Mouse (Mus musculus) neural tube, embryonic 15.5 days (tissue): ENCODE data around the gene Casp9. TPM values are rescaled to one million over a fixed set of nuclear protein-coding genes. Genes with fewer than 3 reads are reported as not detected.
A peak's percentile ranks its signal among the peaks of the same experiment; 100 is the strongest.

Source experiments
- ATAC-seq: fragments of 200-750 bp; cut with Nextera tagmentation; 2 replicates; pipeline ENCODE4 v1.8.0; 2017; ENCODE audit warnings: mild to moderate bottlenecking, moderate TSS enrichment, moderate library complexity; ENCODE audit not compliant: low FRiP score
- H3K27ac ChIP-seq: fragments of 300-500 bp; sonication (generic); replicated peaks from 2 replicates; pipeline ENCODE4 v1.5.1; 2015; ENCODE audit warnings: mild to moderate bottlenecking, inconsistent platforms
- H3K27me3 ChIP-seq: fragments of 300-500 bp; sonication (generic); replicated peaks from 2 replicates; pipeline ENCODE4 v1.6.1; 2015; ENCODE audit warnings: inconsistent platforms
- H3K36me3 ChIP-seq: fragments of 300-500 bp; sonication (generic); 2 replicates; pipeline ENCODE4 v1.6.1; 2015; ENCODE audit warnings: inconsistent platforms
- H3K4me1 ChIP-seq: fragments of 300-500 bp; sonication (generic); 2 replicates; pipeline ENCODE4 v1.6.1; 2015; ENCODE audit warnings: inconsistent platforms
- H3K4me2 ChIP-seq: fragments of 300-500 bp; sonication (generic); 2 replicates; pipeline ENCODE4 v1.6.1; 2015; ENCODE audit warnings: inconsistent platforms, mild to moderate bottlenecking, moderate library complexity
- H3K4me3 ChIP-seq: fragments of 300-500 bp; sonication (generic); replicated peaks from 2 replicates; pipeline ENCODE4 v1.5.1; 2015; ENCODE audit warnings: mild to moderate bottlenecking, inconsistent platforms
- H3K9ac ChIP-seq: fragments of 300-500 bp; sonication (generic); replicated peaks from 2 replicates; pipeline ENCODE4 v1.6.1; 2015; ENCODE audit warnings: mild to moderate bottlenecking, inconsistent platforms
- H3K9me3 ChIP-seq: fragments of 300-500 bp; sonication (generic); replicated peaks from 2 replicates; pipeline ENCODE4 v1.6.1; 2016; ENCODE audit warnings: inconsistent platforms
- WGBS: fragments of 180-500 bp; shearing (Covaris S2); methylation state at CpG from one replicate; pipeline ENCODE4 v1.1.7; 2015; ENCODE audit warnings: mixed read lengths; 5-methylcytosine and 5-hydroxymethylcytosine counted together
- polyA plus RNA-seq: library from polyadenylated mRNA; unstranded; fragments of >200 nt; fragmentation: Nextera tagmentation; extraction: Ambion mirVana; gene quantifications from 2 replicates; pipeline ENCODE4 v1.2.1, GENCODE M21; 2015

Gene Casp9
- polyA plus RNA-seq, result 19.2 and 20.1 TPM in 2 replicates

DNA sequence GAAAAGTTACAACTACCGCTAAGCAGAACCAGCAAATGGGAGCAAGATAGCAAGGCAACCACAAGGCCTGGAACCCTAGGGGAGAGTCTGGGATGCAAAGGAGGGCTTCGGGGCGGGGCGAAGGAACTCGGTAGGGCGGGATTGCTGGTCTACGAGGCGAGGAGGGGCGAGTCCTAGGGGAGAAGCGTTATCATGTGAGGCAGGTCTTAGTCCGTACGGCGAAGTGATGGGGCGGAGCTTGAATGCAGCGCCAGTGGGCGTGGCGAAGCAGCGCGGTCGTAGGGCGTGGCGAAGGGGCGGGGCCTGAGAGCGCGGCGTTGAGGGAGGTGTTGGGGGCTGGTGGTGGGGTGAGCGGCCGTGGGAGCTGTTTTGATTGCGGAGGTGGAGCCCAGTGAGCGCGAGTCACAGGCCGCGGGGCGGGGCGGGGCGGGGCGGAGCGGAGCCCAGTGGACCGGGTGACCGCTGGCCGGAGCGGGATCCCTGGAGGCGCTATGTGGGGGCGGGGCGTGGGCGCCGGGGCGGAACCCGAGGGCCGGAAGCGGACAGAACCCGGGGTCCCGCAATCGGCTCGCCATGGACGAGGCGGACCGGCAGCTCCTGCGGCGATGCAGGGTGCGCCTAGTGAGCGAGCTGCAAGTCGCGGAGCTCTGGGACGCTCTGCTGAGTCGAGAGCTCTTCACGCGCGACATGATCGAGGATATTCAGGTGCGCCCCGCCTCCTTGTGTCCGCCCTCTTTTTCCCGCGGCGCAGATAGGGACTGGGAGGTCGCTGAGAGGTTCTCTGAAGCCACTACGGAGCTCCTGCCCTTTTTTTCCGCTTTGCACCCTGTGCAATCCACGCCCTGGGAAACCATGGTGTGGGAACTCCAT is at the start of gene Casp9:
Gene Casp9 (plus strand): TSS at position 331 of the 870 bp plus-strand sequence.
- Histone ChIP-seq H3K27me3 (no peaks in the 10 kb centered on the region), H3K4me3 (peak within 1 kb of the TSS; percentile 63), H3K4me2 (peak within 1 kb of the TSS; percentile 64), H3K9me3 (no peaks in the 10 kb centered on the region), H3K4me1 (peaks cover 44% of the 10 kb centered on the region), H3K9ac (peak within 1 kb of the TSS; percentile 68), H3K36me3 (peaks cover 9% of the 10 kb centered on the region), H3K27ac (peak within 1 kb of the TSS; percentile 94)
- WGBS, result under 1% methylated on average over 70 of the region's 80 CpGs
- peak; percentile 83 for ATAC-seq

GRCm38 (mm10) chr4:141746578-141747346 is 46.6 kb upstream of the Casp9 start, which contains the start of gene Agmat:
Agmat (plus strand) TSS chr4:141746672.
- 25% methylated on average over 25 of the region's 25 CpGs for WGBS
- H3K27ac ChIP-seq, result no peak within 1 kb of the TSS

DNA sequence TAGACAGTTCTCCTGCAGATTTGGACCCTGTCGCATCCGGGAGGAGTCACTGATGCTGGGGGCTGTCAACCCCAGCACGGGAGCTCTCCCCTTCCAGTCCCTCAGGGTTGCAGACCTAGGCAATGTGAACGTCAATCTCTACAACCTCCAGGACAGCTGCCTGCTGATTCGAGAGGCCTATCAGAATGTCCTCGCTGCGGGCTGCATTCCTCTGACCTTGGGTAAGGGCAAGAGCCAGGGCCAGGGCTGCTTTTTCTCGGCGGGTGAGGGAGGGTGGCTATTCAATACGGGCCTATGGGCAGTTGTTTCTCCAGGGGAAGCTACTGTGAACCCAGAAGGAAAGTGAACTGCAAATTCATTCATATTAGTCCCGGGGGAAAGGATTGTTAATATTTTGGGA is 43.9 kb upstream of the Casp9 start:
- 0 out of 2 replicates have a peak, but pooled peaks cover 3% of the 10 kb centered on the region for H3K4me1 ChIP-seq
- H3K27ac ChIP-seq, result no peak overlapping the region
- H3K4me2 ChIP-seq, result no peak overlapping the region
- H3K4me3 ChIP-seq, result no peak overlapping the region
- 34% methylated on average over 11 of the region's 11 CpGs for WGBS
- H3K9ac ChIP-seq, result no peak overlapping the region
- no peaks in the 10 kb centered on the region for H3K9me3 ChIP-seq
- ATAC-seq, result no peak
- H3K27me3 ChIP-seq, result no peaks in the 10 kb centered on the region
- no peaks in the 10 kb centered on the region for H3K36me3 ChIP-seq

More at GRCm38 (mm10) chr4:141746578-141747346, 46.6 kb upstream of the Casp9 start, which contains the start of gene Agmat:
- Histone ChIP-seq H3K9me3 (no peaks in the 10 kb centered on the region), H3K36me3 (no peaks in the 10 kb centered on the region), H3K4me1 (0 out of 2 replicates have a peak, but pooled peaks cover 3% of the 10 kb centered on the region), H3K9ac (no peak within 1 kb of the TSS), H3K27me3 (no peaks in the 10 kb centered on the region), H3K4me3 (no peak within 1 kb of the TSS), H3K4me2 (no peak within 1 kb of the TSS)
- ATAC-seq, result no peak

- H3K9ac ChIP-seq, result no peak overlapping the region
- ATAC-seq, result no peak
- no peak overlapping the region for H3K27ac ChIP-seq
Observed at GRCm38 (mm10) chr4:141750826-141751225, 42.6 kb upstream of the Casp9 start.

GRCm38 (mm10) chr4:141751419-141752075 is 41.9 kb upstream of the Casp9 start:
- no peak for ATAC-seq
- no peaks in the 10 kb centered on the region for H3K27me3 ChIP-seq
- no peaks in the 10 kb centered on the region for H3K36me3 ChIP-seq
- H3K9me3 ChIP-seq, result no peaks in the 10 kb centered on the region
- no peak overlapping the region for H3K4me2 ChIP-seq
- WGBS, result 39% methylated on average over 4 of the region's 4 CpGs
- H3K4me1 ChIP-seq, result 0 out of 2 replicates have a peak, but pooled peaks cover 3% of the 10 kb centered on the region
- no peak overlapping the region for H3K4me3 ChIP-seq
- H3K27ac ChIP-seq, result no peak overlapping the region
- H3K9ac ChIP-seq, result no peak overlapping the region

More at GRCm38 (mm10) chr4:141750826-141751225, 42.6 kb upstream of the Casp9 start:
- no peaks in the 10 kb centered on the region for H3K27me3 ChIP-seq
- H3K9me3 ChIP-seq, result no peaks in the 10 kb centered on the region
- H3K4me3 ChIP-seq, result no peak overlapping the region
- no peaks in the 10 kb centered on the region for H3K36me3 ChIP-seq
- H3K4me2 ChIP-seq, result no peak overlapping the region
- 60% methylated on average over 3 of the region's 3 CpGs for WGBS
- H3K4me1 ChIP-seq, result 0 out of 2 replicates have a peak, but pooled peaks cover 3% of the 10 kb centered on the region

- ATAC-seq, result no peak
- Histone ChIP-seq H3K4me2 (no peak overlapping the region), H3K27me3 (no peaks in the 10 kb centered on the region), H3K9ac (no peak overlapping the region), H3K4me1 (0 out of 2 replicates have a peak, but pooled peaks cover 2% of the 10 kb centered on the region), H3K36me3 (no peaks in the 10 kb centered on the region), H3K4me3 (no peak overlapping the region), H3K27ac (no peak overlapping the region), H3K9me3 (no peaks in the 10 kb centered on the region)
- 7% methylated on average over 4 of the region's 4 CpGs for WGBS
Observed at GRCm38 (mm10) chr4:141752076-141752421, 41.4 kb upstream of the Casp9 start.

DNA sequence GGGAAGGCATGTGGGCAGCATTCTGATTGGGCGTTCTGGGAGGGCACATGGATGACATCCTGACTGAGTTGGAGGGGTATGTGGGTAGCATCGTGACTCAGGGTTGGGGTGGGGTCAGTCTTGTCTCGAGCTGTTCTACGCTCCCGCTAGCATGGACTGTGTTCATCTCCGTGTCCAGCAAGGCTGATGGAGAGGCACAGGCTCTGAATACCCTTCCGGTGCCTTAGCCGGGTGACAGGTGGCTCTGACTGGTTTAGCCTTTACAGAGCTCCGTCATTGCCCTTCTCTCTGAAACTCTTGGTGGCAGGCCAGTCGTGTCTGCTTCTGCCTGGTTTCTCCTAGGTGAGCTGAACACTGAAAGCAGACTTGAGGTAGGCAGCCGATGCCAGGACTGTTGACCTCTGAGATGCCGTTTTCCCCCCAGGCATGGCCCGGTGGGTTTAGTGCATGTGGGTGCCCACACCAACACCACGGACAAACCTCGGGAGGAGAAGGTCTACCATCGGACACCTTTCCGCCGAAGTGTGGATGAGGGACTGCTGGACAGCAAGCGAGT is 38.0 kb upstream of the Casp9 start:
- Histone ChIP-seq H3K36me3 (0 out of 2 replicates have a peak, but pooled peaks cover 4% of the 10 kb centered on the region), H3K4me1 (no peaks in the 10 kb centered on the region), H3K4me3 (no peak overlapping the region), H3K27ac (no peak overlapping the region), H3K27me3 (no peaks in the 10 kb centered on the region), H3K4me2 (no peak overlapping the region), H3K9me3 (no peaks in the 10 kb centered on the region), H3K9ac (no peak overlapping the region)
- no peak for ATAC-seq
- WGBS, result 92% methylated on average over 19 of the region's 19 CpGs

DNA sequence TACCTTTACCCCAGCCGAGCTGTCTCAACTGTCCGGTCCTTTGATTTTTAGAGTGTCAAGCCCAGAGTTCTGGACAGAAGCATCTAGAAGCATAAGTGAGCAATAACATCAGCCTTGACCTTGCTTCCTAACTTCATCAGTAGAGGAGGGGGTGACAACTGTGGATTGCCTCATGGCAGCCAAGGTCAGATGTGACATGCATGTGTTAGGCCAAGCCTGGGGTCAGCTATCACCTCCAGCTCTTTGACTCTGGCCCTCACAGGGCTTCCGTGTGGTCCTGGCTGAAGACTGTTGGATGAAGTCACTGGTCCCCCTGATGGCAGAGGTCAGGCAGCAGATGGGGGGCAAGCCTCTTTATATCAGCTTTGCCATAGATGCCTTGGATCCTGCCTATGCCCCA is 36.3 kb upstream of the Casp9 start:
- ATAC-seq, result no peak
- 98% methylated on average over 3 of the region's 3 CpGs for WGBS
- no peak overlapping the region for H3K9ac ChIP-seq
- no peak overlapping the region for H3K4me2 ChIP-seq
- peaks cover 16% of the 10 kb centered on the region for H3K36me3 ChIP-seq
- H3K4me3 ChIP-seq, result no peak overlapping the region
- H3K9me3 ChIP-seq, result no peaks in the 10 kb centered on the region
- no peaks in the 10 kb centered on the region for H3K27me3 ChIP-seq
- no peak overlapping the region for H3K27ac ChIP-seq
- H3K4me1 ChIP-seq, result no peaks in the 10 kb centered on the region

DNA sequence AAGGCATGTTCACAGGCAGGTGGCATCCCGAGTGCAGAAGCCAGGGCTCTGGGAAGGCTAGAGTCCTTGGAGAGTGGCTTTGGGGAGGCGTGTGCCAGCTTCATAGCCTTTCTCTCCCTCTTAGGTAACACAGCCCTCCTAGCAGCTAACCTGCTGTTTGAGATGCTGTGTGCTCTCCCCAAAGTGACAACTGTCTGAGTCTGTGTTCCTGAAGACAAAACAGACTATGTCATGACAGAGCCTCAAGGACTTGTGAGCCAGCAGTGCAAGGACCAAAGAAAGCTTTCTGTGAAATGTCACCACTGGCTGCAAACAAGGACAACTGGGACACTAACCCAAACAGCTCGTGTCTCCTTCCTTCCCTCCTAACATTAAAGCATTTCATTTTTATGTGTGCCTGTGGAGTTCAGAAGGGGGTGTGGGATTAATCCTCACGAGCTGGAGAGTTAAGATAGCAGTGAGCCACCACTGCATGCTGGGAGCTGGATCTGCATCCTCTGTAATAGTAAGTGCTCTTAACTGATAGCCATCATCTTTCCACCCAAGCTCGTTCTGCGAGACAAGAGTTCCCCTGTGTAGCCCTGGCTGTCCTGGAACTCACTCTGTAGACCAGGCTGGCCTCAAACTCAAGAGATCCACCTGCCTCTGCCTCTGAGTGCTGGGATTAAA is 34.4 kb upstream of the Casp9 start:
- no peak for ATAC-seq
- Histone ChIP-seq H3K9me3 (no peaks in the 10 kb centered on the region), H3K9ac (no peak overlapping the region), H3K27ac (no peak overlapping the region), H3K4me1 (no peaks in the 10 kb centered on the region), H3K4me3 (no peak overlapping the region), H3K36me3 (peaks cover 35% of the 10 kb centered on the region), H3K4me2 (no peak overlapping the region), H3K27me3 (no peaks in the 10 kb centered on the region)
- 77% methylated on average over 6 of the region's 6 CpGs for WGBS

DNA sequence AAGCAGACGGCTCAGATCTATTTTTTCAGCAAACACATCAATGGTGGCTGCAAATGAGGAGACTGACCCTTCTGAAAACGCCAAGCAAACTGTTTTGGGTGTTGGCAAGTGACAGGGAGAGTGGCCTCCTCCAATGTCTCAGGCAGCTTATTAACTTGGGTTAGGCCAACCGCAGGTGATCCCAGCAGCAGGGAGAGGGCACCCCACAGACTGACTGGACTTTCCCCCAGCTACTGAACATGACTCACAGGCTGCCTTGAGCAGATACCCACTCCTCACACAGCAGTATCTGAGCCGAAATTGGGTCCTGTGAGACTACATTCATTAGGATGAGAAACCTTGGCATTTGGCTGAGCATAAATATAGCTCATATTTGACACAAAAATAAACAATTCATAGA is 32.5 kb upstream of the Casp9 start:
- Histone ChIP-seq H3K9me3 (no peaks in the 10 kb centered on the region), H3K4me1 (no peaks in the 10 kb centered on the region), H3K27me3 (no peaks in the 10 kb centered on the region), H3K4me2 (no peak overlapping the region), H3K9ac (no peak overlapping the region), H3K36me3 (peaks cover 49% of the 10 kb centered on the region), H3K27ac (no peak overlapping the region), H3K4me3 (no peak overlapping the region)
- no peak for ATAC-seq
- 80% methylated on average over 4 of the region's 4 CpGs for WGBS
